Mouse (Mus musculus) kidney, adult 2 months (tissue): ENCODE data around the gene Zfp74. TPM values are rescaled to one million over a fixed set of nuclear protein-coding genes. Genes with fewer than 3 reads are reported as not detected.

ENCODE experiments used
- DNase-seq: peaks from one replicate; pipeline ENCODE4 v3.0.0; 2021
- H3K27ac ChIP-seq: fragments of 200-500 bp; 2 replicates; pipeline ENCODE4 v1.5.1; 2012; ENCODE audit warnings: low read depth, low read length, control low read depth, inconsistent platforms; ENCODE audit not compliant: insufficient read depth
- H3K27me3 ChIP-seq: fragments of 200-500 bp; replicated peaks from 2 replicates; pipeline ENCODE4 v1.6.1; 2012; ENCODE audit warnings: mild to moderate bottlenecking, moderate library complexity, low read length, inconsistent platforms; ENCODE audit not compliant: control insufficient read depth, insufficient read depth
- H3K36me3 ChIP-seq: fragments of 200-500 bp; 2 replicates; pipeline ENCODE4 v1.6.1; 2012; ENCODE audit warnings: mild to moderate bottlenecking, moderate library complexity, low read length, inconsistent platforms; ENCODE audit not compliant: control insufficient read depth, insufficient read depth
- H3K4me1 ChIP-seq: fragments of 200-500 bp; 2 replicates; pipeline ENCODE4 v1.6.1; 2011; ENCODE audit warnings: low read length; ENCODE audit not compliant: control insufficient read depth, insufficient read depth
- H3K4me3 ChIP-seq: fragments of 200-500 bp; 2 replicates; pipeline ENCODE4 v1.5.1; 2011; ENCODE audit warnings: mild to moderate bottlenecking, low read depth, low read length, control low read depth; ENCODE audit not compliant: insufficient read depth
- CTCF ChIP-seq: fragments of 200-500 bp; conservative IDR thresholded peaks from 2 replicates; pipeline ENCODE4 v1.5.1; 2011; ENCODE audit warnings: low read depth, mild to moderate bottlenecking, control low read depth, low read length, moderate library complexity, mixed read lengths; ENCODE audit not compliant: insufficient read depth, insufficient read length
- POLR2A ChIP-seq: fragments of 200-500 bp; IDR thresholded peaks from one replicate; pipeline ENCODE4 v1.6.1; 2011; ENCODE audit warnings: low read depth, low read length, control low read depth
- WGBS: fragments of 180-500 bp; shearing (Covaris S2); methylation state at CpG from one replicate; pipeline ENCODE4 v1.1.7; 2018; 5-methylcytosine and 5-hydroxymethylcytosine counted together
- polyA plus RNA-seq: library from polyadenylated mRNA; depleted of rRNA; stranded (reverse); fragments of >200 nt; gene quantifications from 2 replicates; pipeline ENCODE4 v1.2.3, GENCODE M21; 2012; rRNA removed

Gene Zfp74
- polyA plus RNA-seq, result 4.7 and 5.0 TPM in 2 replicates

GRCm38 (mm10) chr7:29953513-29954401, at the start of gene Zfp74:
Gene Zfp74, minus strand, starts transcription at chr7:29954089.
- Histone ChIP-seq H3K27ac (peak within 1 kb of the TSS; percentile 92), H3K4me3 (peak within 1 kb of the TSS; percentile 94), H3K36me3 (no peaks in the 10 kb centered on the region), H3K27me3 (no peaks in the 10 kb centered on the region), H3K4me1 (no peaks in the 10 kb centered on the region)
- peak; percentile 88 for DNase-seq
- WGBS, result under 1% methylated on average over 52 of the region's 52 CpGs
- TF ChIP-seq CTCF, result no peak
- no peak for TF ChIP-seq POLR2A

GRCm38 (mm10) chr7:30000601-30001000, 46.7 kb upstream of the Zfp74 start:
- no peak for TF ChIP-seq POLR2A
- TF ChIP-seq CTCF, result no peak
- DNase-seq, result peak; percentile 65
- no peaks in the 10 kb centered on the region for H3K4me1 ChIP-seq
- 59% methylated on average over 5 of the region's 5 CpGs for WGBS
- peaks cover 9% of the 10 kb centered on the region for H3K36me3 ChIP-seq
- no peak overlapping the region for H3K27ac ChIP-seq
- no peak overlapping the region for H3K4me3 ChIP-seq
- no peaks in the 10 kb centered on the region for H3K27me3 ChIP-seq

GRCm38 (mm10) chr7:29995134-29995533, 41.2 kb upstream of the Zfp74 start:
- WGBS, result 90% methylated on average over 8 of the region's 8 CpGs
- TF ChIP-seq POLR2A (no peak), CTCF (no peak)
- Histone ChIP-seq H3K4me1 (no peaks in the 10 kb centered on the region), H3K27ac (no peak overlapping the region), H3K4me3 (no peak overlapping the region), H3K27me3 (no peaks in the 10 kb centered on the region), H3K36me3 (peaks cover 3% of the 10 kb centered on the region)
- no peak for DNase-seq

- no peaks in the 10 kb centered on the region for H3K27me3 ChIP-seq
- WGBS, result 84% methylated on average over 9 of the region's 9 CpGs
- TF ChIP-seq POLR2A (no peak), CTCF (no peak)
- no peaks in the 10 kb centered on the region; the same call in 1 of the 2 replicates for H3K36me3 ChIP-seq
- no peak overlapping the region for H3K4me3 ChIP-seq
- peaks cover 4% of the 10 kb centered on the region; the same call in 1 of the 2 replicates for H3K4me1 ChIP-seq
- no peak overlapping the region for H3K27ac ChIP-seq
- DNase-seq, result peak; percentile 30
Observed at GRCm38 (mm10) chr7:29993340-29993739, 39.5 kb upstream of the Zfp74 start.

- Histone ChIP-seq H3K4me1 (peaks cover 4% of the 10 kb centered on the region; the same call in 1 of the 2 replicates), H3K27me3 (no peaks in the 10 kb centered on the region), H3K27ac (no peak overlapping the region), H3K4me3 (no peak overlapping the region), H3K36me3 (no peaks in the 10 kb centered on the region; the same call in 1 of the 2 replicates)
- 85% methylated on average over 8 of the region's 8 CpGs for WGBS
- no peak for DNase-seq
- TF ChIP-seq POLR2A, result no peak
- TF ChIP-seq CTCF, result no peak
Observed at GRCm38 (mm10) chr7:29992698-29993097, 38.8 kb upstream of the Zfp74 start.

GRCm38 (mm10) chr7:29989031-29989430, 35.1 kb upstream of the Zfp74 start:
- Histone ChIP-seq H3K36me3 (no peaks in the 10 kb centered on the region; the same call in 1 of the 2 replicates), H3K4me3 (no peak overlapping the region), H3K4me1 (peaks cover 9% of the 10 kb centered on the region; the same call in 1 of the 2 replicates), H3K27ac (peak overlapping the region; percentile 70), H3K27me3 (no peaks in the 10 kb centered on the region)
- TF ChIP-seq POLR2A (no peak), CTCF (no peak)
- peak; percentile 76 for DNase-seq
- 71% methylated on average over 11 of the region's 11 CpGs for whole genome bisulfite sequencing

- Histone ChIP-seq H3K27ac (no peak overlapping the region), H3K27me3 (no peaks in the 10 kb centered on the region), H3K4me1 (peaks cover 9% of the 10 kb centered on the region; the same call in 1 of the 2 replicates), H3K4me3 (no peak overlapping the region), H3K36me3 (no peaks in the 10 kb centered on the region; the same call in 1 of the 2 replicates)
- no peak for TF ChIP-seq CTCF
- TF ChIP-seq POLR2A, result no peak
- peak; percentile 29 for DNase-seq
- WGBS, result 67% methylated on average over 5 of the region's 5 CpGs
Observed at GRCm38 (mm10) chr7:29987551-29987950, 33.7 kb upstream of the Zfp74 start.
